Mouse (Mus musculus): ENCODE measurements around the gene Gm43064. TPM values are rescaled to one million over a fixed set of nuclear protein-coding genes. Genes with fewer than 3 reads are reported as not detected.

The Gm43064 gene
- polyA plus RNA-seq, 1 experiment from 2014 or later, result 0.18 TPM

GRCm38 (mm10) chr3:103792566-103792965 is 16.8 kb upstream of the Gm43064 start:
- Histone ChIP-seq H3K9ac (ENCODE audit: low read depth, low read length) (no peak overlapping the region), H3K9me3 (ENCODE audit: control insufficient read depth) (no peaks in the 10 kb centered on the region), H3K27me3 (replicated peaks; ENCODE audit: control insufficient read depth, insufficient read depth, low read length) (no peaks in the 10 kb centered on the region), H3K27ac (ENCODE audit: low read depth, low read length) (no peak overlapping the region), H3K36me3 (ENCODE audit: control insufficient read depth, insufficient read depth) (no peaks in the 10 kb centered on the region), H3K4me2 (replicated peaks; ENCODE audit: low read depth) (no peak overlapping the region), H3K4me1 (replicated peaks; ENCODE audit: control insufficient read depth, insufficient read depth, low read length) (peaks cover 4% of the 10 kb centered on the region), H3K4me3 (ENCODE audit: low read depth, low read length) (no peak overlapping the region)
- 73% methylated on average over 1 of the region's 1 CpGs for WGBS
- no peak for TF ChIP-seq CTCF (IDR thresholded peaks at IDR 0.05; ENCODE audit: low read depth)
- no peak for ATAC-seq

GRCm38 (mm10) chr3:103796389-103796788 is 13.0 kb upstream of the Gm43064 start:
- no peak overlapping the region for H3K4me2 ChIP-seq (replicated peaks; ENCODE audit: low read depth)
- no peak for ATAC-seq
- no peaks in the 10 kb centered on the region for H3K36me3 ChIP-seq (ENCODE audit: control insufficient read depth, insufficient read depth)
- no peak overlapping the region for H3K9ac ChIP-seq (ENCODE audit: low read depth, low read length)
- no peak overlapping the region for H3K4me3 ChIP-seq (ENCODE audit: low read depth, low read length)
- TF ChIP-seq CTCF (IDR thresholded peaks at IDR 0.05; ENCODE audit: low read depth), result no peak
- no peaks in the 10 kb centered on the region for H3K27me3 ChIP-seq (replicated peaks; ENCODE audit: control insufficient read depth, insufficient read depth, low read length)
- 51% methylated on average over 2 of the region's 2 CpGs for WGBS
- H3K27ac ChIP-seq (ENCODE audit: low read depth, low read length), result no peak overlapping the region
- no peaks in the 10 kb centered on the region for H3K9me3 ChIP-seq (ENCODE audit: control insufficient read depth)
- peaks cover 4% of the 10 kb centered on the region; the same call in 1 of the 2 replicates for H3K4me1 ChIP-seq (replicated peaks; ENCODE audit: control insufficient read depth, insufficient read depth, low read length)

GRCm38 (mm10) chr3:103799507-103799906 is 9.9 kb upstream of the Gm43064 start:
- H3K9ac ChIP-seq (ENCODE audit: low read depth, low read length), result no peak overlapping the region
- H3K36me3 ChIP-seq (ENCODE audit: control insufficient read depth, insufficient read depth), result peaks cover 14% of the 10 kb centered on the region
- 63% methylated on average over 2 of the region's 2 CpGs for WGBS
- 0 out of 2 replicates have a peak, but pooled peaks cover 2% of the 10 kb centered on the region for H3K4me1 ChIP-seq (replicated peaks; ENCODE audit: control insufficient read depth, insufficient read depth, low read length)
- no peaks in the 10 kb centered on the region for H3K9me3 ChIP-seq (ENCODE audit: control insufficient read depth)
- no peak overlapping the region for H3K27ac ChIP-seq (ENCODE audit: low read depth, low read length)
- H3K4me2 ChIP-seq (replicated peaks; ENCODE audit: low read depth), result no peak overlapping the region
- no peak overlapping the region for H3K4me3 ChIP-seq (ENCODE audit: low read depth, low read length)
- H3K27me3 ChIP-seq (replicated peaks; ENCODE audit: control insufficient read depth, insufficient read depth, low read length), result no peaks in the 10 kb centered on the region
- no peak for TF ChIP-seq CTCF (IDR thresholded peaks at IDR 0.05; ENCODE audit: low read depth)
- no peak for ATAC-seq

- Histone ChIP-seq H3K9ac (ENCODE audit: low read depth, low read length) (no peak overlapping the region), H3K27ac (ENCODE audit: low read depth, low read length) (peak overlapping the region; percentile 75), H3K36me3 (ENCODE audit: control insufficient read depth, insufficient read depth) (peaks cover 18% of the 10 kb centered on the region), H3K4me1 (replicated peaks; ENCODE audit: control insufficient read depth, insufficient read depth, low read length) (0 out of 2 replicates have a peak, but pooled peaks cover 2% of the 10 kb centered on the region), H3K4me3 (ENCODE audit: low read depth, low read length) (no peak overlapping the region), H3K27me3 (replicated peaks; ENCODE audit: control insufficient read depth, insufficient read depth, low read length) (no peaks in the 10 kb centered on the region), H3K4me2 (replicated peaks; ENCODE audit: low read depth) (no peak overlapping the region), H3K9me3 (ENCODE audit: control insufficient read depth) (no peaks in the 10 kb centered on the region)
- 31% methylated on average over 10 of the region's 10 CpGs for WGBS
- peak; percentile 96 for ATAC-seq
- TF ChIP-seq CTCF (IDR thresholded peaks at IDR 0.05; ENCODE audit: low read depth), result no peak
Measured at GRCm38 (mm10) chr3:103801631-103802531, 7.5 kb upstream of the Gm43064 start.

GRCm38 (mm10) chr3:103802861-103803260 is 6.5 kb upstream of the Gm43064 start:
- Histone ChIP-seq H3K36me3 (ENCODE audit: control insufficient read depth, insufficient read depth) (peaks cover 18% of the 10 kb centered on the region), H3K27me3 (replicated peaks; ENCODE audit: control insufficient read depth, insufficient read depth, low read length) (no peaks in the 10 kb centered on the region), H3K9ac (ENCODE audit: low read depth, low read length) (no peak overlapping the region), H3K9me3 (ENCODE audit: control insufficient read depth) (no peaks in the 10 kb centered on the region), H3K4me3 (ENCODE audit: low read depth, low read length) (no peak overlapping the region), H3K4me2 (replicated peaks; ENCODE audit: low read depth) (no peak overlapping the region), H3K27ac (ENCODE audit: low read depth, low read length) (peak overlapping the region; percentile 62), H3K4me1 (replicated peaks; ENCODE audit: control insufficient read depth, insufficient read depth, low read length) (0 out of 2 replicates have a peak, but pooled peaks cover 2% of the 10 kb centered on the region)
- TF ChIP-seq CTCF (IDR thresholded peaks at IDR 0.05; ENCODE audit: low read depth), result no peak
- ATAC-seq, result no peak
- 81% methylated on average over 8 of the region's 8 CpGs for WGBS

DNA sequence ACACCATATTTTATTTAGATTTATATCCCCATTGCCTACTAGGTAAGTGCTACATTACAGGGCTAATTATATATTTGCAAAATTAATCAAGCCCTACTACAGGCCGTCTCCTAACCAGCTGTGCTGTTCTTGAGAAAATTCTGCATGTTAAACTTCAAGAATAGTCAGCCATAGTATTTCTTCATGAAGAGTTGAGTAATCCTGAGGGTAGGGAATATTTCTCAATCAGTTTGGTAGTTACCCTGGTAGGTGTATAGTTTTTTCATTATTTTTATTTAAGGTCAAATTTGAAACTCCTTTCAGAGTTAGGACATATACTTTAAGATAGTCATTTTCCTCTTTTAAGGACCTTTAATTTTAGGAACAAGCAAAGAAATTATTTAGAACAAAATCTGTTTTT is 3.7 kb upstream of the Gm43064 start:
- H3K4me1 ChIP-seq (replicated peaks; ENCODE audit: control insufficient read depth, insufficient read depth, low read length), result 0 out of 2 replicates have a peak, but pooled peaks cover 2% of the 10 kb centered on the region
- H3K36me3 ChIP-seq (ENCODE audit: control insufficient read depth, insufficient read depth), result peaks cover 18% of the 10 kb centered on the region
- H3K27me3 ChIP-seq (replicated peaks; ENCODE audit: control insufficient read depth, insufficient read depth, low read length), result no peaks in the 10 kb centered on the region
- ATAC-seq, result no peak
- no peak overlapping the region for H3K9ac ChIP-seq (ENCODE audit: low read depth, low read length)
- no peak overlapping the region for H3K4me3 ChIP-seq (ENCODE audit: low read depth, low read length)
- no peak overlapping the region for H3K4me2 ChIP-seq (replicated peaks; ENCODE audit: low read depth)
- WGBS, result 98% methylated on average over 1 of the region's 1 CpGs
- TF ChIP-seq CTCF (IDR thresholded peaks at IDR 0.05; ENCODE audit: low read depth), result no peak
- no peaks in the 10 kb centered on the region for H3K9me3 ChIP-seq (ENCODE audit: control insufficient read depth)
- no peak overlapping the region for H3K27ac ChIP-seq (ENCODE audit: low read depth, low read length)
